Mouse (Mus musculus) forebrain, embryonic 13.5 days (tissue): ENCODE measurements around the gene Trim43b. TPM values are rescaled to one million over a fixed set of nuclear protein-coding genes. Genes with fewer than 3 reads are reported as not detected.
"Not testable (repeated sequence)": the region's sequence is repeated elsewhere in the genome, so short reads cannot be mapped to it uniquely, and the experiment has no call there.

ENCODE experiments used
- ATAC-seq: fragments of 200-750 bp; cut with Nextera tagmentation; 2 replicates; pipeline ENCODE4 v1.8.0; 2017
- H3K27ac ChIP-seq: fragments of 300-500 bp; sonication (generic); 2 replicates; pipeline ENCODE4 v1.5.1; 2015; ENCODE audit warnings: inconsistent platforms, mild to moderate bottlenecking, moderate library complexity
- H3K27me3 ChIP-seq: fragments of 300-500 bp; sonication (generic); 2 replicates; pipeline ENCODE4 v1.6.1; 2015; ENCODE audit warnings: mild to moderate bottlenecking, inconsistent platforms
- H3K36me3 ChIP-seq: fragments of 300-500 bp; sonication (generic); 2 replicates; pipeline ENCODE4 v1.6.1; 2015; ENCODE audit warnings: mild to moderate bottlenecking, inconsistent platforms; ENCODE audit not compliant: poor library complexity, severe bottlenecking
- H3K4me1 ChIP-seq: fragments of 300-500 bp; sonication (generic); 2 replicates; pipeline ENCODE4 v1.6.1; 2015; ENCODE audit warnings: inconsistent platforms
- H3K4me2 ChIP-seq: fragments of 300-500 bp; sonication (generic); 2 replicates; pipeline ENCODE4 v1.6.1; 2015; ENCODE audit warnings: inconsistent platforms, mild to moderate bottlenecking, moderate library complexity
- H3K4me3 ChIP-seq: fragments of 300-500 bp; sonication (generic); 2 replicates; pipeline ENCODE4 v1.5.1; 2015; ENCODE audit warnings: mild to moderate bottlenecking, inconsistent platforms
- H3K9ac ChIP-seq: fragments of 300-500 bp; sonication (generic); 2 replicates; pipeline ENCODE4 v1.6.1; 2015; ENCODE audit warnings: mild to moderate bottlenecking, inconsistent platforms
- H3K9me3 ChIP-seq: fragments of 300-500 bp; sonication (generic); replicated peaks from 2 replicates; pipeline ENCODE4 v1.6.1; 2016; ENCODE audit warnings: inconsistent platforms
- WGBS: fragments of 180-500 bp; shearing (Covaris S2); methylation state at CpG from one replicate; pipeline ENCODE4 v1.1.7; 2015; 5-methylcytosine and 5-hydroxymethylcytosine counted together
- polyA plus RNA-seq: library from polyadenylated mRNA; unstranded; fragments of >200 nt; fragmentation: Nextera tagmentation; extraction: Ambion mirVana; gene quantifications from 2 replicates; pipeline ENCODE4 v1.2.1, GENCODE M21; 2015

Gene Trim43b
- not detected in 2 replicates for polyA plus RNA-seq

DNA sequence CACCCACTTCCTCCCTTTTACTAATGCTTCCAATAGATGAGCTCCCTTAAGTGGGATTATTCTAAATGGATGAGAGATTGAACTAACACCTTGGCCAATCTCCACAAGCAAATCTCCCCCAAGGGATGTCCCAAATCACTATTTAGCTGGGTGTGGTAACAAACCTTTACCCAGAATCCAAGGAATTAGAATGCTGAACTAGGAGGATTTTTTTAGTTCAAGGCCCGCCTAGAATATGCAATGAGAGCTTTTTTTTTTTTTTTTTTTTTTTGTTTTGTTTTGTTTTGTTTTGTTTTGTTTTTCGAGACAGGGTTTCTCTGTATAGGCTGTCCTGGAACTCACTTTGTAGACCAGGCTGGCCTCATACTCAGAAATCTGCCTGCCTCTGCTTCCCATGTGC lies at the start of gene Trim43b:
TSS of gene Trim43b (minus strand) at position 101 of the 400 bp plus-strand sequence.
- not testable (repeated sequence) for H3K4me3 ChIP-seq, H3K4me1 ChIP-seq, H3K27ac ChIP-seq, H3K4me2 ChIP-seq, H3K36me3 ChIP-seq, H3K9me3 ChIP-seq, H3K27me3 ChIP-seq, H3K9ac ChIP-seq, ATAC-seq
- 94% methylated on average over 2 of the region's 2 CpGs for WGBS

DNA sequence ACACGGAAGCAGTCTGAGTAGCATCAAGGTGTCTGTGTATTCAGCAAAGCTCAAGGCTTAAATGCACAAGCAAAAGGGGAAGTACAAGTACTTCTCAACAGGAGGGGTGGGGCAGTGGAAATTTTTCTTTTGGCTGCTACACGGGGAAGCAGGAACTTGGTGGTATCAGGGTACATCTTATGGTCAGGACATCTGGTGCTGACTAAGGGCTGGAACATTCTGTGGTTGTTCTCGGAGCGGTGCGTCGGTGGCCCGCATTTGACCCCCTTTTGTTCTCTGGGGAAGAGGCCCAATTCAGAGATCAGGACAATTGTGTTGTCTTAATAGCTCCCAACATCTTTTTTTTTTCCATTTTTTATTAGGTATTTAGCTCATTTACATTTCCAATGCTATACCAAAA lies 11.9 kb upstream of the Trim43b start:
- not testable (repeated sequence) for H3K4me1 ChIP-seq, H3K36me3 ChIP-seq, ATAC-seq, H3K9me3 ChIP-seq, H3K4me2 ChIP-seq, H3K4me3 ChIP-seq, H3K9ac ChIP-seq, H3K27me3 ChIP-seq, H3K27ac ChIP-seq
- 96% methylated on average over 7 of the region's 7 CpGs for WGBS

DNA sequence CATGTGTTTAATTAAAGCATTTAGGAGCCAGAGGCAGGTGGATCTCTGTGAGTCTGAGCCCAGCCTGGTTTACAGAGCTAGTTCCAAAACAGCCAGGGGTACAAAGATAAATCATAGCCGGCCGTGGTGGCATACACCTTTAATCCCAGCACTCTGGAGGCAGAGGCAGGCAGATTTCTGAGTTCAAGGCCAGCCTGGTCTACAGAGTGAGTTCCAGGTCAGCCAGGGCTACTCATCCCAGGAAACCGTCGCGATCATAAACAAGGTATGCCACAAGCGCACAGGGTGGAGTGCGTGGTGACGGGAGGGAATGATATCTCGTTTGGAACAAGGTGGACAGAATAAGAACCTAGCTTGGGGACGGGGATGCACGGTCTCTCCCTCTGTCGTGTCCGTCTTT lies 5.9 kb downstream of the Trim43b start:
- not testable (repeated sequence) for H3K27ac ChIP-seq, H3K9ac ChIP-seq, H3K4me3 ChIP-seq, ATAC-seq, H3K4me1 ChIP-seq, H3K4me2 ChIP-seq, H3K27me3 ChIP-seq, H3K36me3 ChIP-seq, H3K9me3 ChIP-seq
- WGBS, result 96% methylated on average over 13 of the region's 13 CpGs

DNA sequence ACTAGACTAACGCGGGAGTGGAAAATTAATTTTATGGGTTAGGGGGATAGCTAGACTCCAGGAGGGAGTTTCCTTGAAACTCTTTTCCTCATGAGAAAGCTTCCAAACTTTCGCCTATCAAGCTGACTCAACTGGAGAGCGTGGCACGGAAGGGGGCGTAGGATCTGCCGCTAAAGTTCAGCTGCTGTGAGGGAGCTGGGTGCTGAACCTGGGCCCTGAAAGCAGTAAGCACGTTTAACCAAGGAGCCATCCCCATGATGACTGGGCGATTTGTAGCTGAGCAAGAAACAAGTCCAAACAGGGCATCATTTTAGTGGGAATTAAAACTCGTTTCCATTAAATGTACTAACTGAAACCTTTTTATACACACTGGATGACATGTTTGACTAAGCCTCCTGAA lies 13.0 kb downstream of the Trim43b start:
- H3K4me2 ChIP-seq, H3K9ac ChIP-seq, H3K4me3 ChIP-seq, ATAC-seq, H3K36me3 ChIP-seq, H3K9me3 ChIP-seq, H3K27me3 ChIP-seq, H3K27ac ChIP-seq, H3K4me1 ChIP-seq: not testable (repeated sequence)
- 88% methylated on average over 10 of the region's 10 CpGs for WGBS

DNA sequence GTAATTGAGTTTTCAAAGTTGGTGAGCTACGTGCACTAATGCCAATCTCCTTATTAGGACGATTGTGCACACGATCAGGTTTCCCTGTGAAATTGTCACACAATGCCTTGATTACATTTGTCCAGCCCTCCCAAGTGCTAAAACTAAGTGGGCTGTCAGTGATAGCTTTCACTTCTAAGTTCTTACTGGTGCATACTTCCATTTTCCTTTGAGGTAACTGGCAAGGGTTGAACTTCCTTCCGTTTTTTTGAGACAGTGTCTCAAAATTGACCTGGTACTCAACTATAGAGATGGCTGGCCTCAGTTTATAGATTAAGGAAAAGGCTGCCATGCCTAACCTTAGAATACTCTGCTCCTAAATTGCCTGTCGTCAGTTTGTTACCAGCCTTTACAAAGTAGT lies 16.1 kb downstream of the Trim43b start:
- not testable (repeated sequence) for H3K36me3 ChIP-seq, H3K27ac ChIP-seq, H3K4me1 ChIP-seq, H3K4me2 ChIP-seq, H3K9me3 ChIP-seq, ATAC-seq, H3K4me3 ChIP-seq, H3K27me3 ChIP-seq, H3K9ac ChIP-seq
- 97% methylated on average over 2 of the region's 5 CpGs for WGBS

DNA sequence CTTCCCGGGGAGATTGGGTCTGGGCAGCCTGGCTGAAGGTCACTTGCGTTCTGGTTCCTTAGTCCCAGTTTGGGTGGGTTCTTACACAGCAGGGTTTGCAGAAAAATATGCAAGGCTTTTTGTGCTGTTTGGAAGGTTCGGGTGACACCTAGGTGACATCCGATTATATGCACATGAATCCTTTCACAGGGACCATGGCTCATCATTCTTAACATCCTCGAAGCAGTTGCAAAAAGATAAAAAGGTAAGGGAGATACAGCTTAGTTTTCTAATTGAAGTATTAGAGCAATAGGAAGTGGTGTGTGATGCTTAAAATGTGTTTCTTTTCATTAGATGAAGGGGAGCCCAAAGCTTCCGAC lies 25.5 kb downstream of the Trim43b start:
- WGBS, result 95% methylated on average over 4 of the region's 6 CpGs
- not testable (repeated sequence) for H3K36me3 ChIP-seq, ATAC-seq, H3K4me1 ChIP-seq, H3K27me3 ChIP-seq, H3K27ac ChIP-seq, H3K9me3 ChIP-seq, H3K4me3 ChIP-seq, H3K9ac ChIP-seq
- peak overlapping the region; percentile 5; the same call in 1 of the 2 replicates for H3K4me2 ChIP-seq

DNA sequence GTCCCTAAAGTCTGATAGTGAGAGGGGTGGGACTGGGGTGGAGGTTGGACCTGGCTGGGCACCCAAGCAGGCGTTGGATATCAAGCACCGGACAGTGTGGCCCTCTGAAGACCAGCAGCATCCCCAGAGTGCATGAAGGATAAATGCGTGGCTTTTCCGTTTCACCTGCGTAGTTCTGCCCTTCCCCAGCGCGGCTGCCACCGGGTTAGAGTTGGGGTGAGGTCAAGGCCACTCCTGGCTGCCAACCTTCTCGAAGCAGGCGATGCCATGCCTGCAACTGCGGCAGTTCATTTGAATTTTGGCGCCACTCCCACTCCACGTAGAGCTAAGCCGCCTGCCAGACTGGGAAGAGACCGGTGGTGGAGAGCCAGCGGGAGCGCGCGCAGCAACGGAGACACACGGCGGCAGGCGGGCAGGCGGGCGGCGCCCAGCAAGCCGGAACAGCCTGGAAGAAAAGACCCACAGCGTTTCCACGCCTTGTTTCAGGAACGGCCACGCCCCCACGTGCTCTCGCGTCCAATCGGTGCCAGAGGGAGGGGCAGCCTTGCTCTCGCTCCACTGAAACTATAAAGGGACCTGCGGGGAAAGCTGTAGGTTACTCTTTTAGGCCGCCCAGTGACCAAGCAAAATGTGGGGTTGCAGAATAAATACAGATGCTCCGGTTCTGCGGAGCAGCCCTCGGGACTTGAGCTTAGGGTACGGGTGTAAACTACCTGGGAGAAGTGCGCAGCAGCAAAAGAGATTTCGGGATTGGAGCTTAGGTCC lies 26.1 kb downstream of the Trim43b start:
- not testable (repeated sequence) for H3K9ac ChIP-seq, H3K9me3 ChIP-seq, H3K4me3 ChIP-seq, H3K27ac ChIP-seq, H3K4me1 ChIP-seq, H3K27me3 ChIP-seq, H3K36me3 ChIP-seq
- ATAC-seq, result peak; percentile 99
- WGBS, result 71% methylated on average over 41 of the region's 44 CpGs
- H3K4me2 ChIP-seq, result peak overlapping the region; percentile 28

Other genes with a start within 250 kb of the Trim43b start
- gene Bcl2a1a, start 135.9 kb downstream of the Trim43b start, polyA plus RNA-seq, result not detected in 2 replicates
- gene Bcl2a1b, start 106.4 kb upstream of the Trim43b start, polyA plus RNA-seq, result not detected in 2 replicates
- not detected in 2 replicates for gene Gm29094, start 106.5 kb upstream of the Trim43b start, polyA plus RNA-seq
- 14.4 and 17.4 TPM in 2 replicates for gene Mthfs, start 117.8 kb upstream of the Trim43b start, polyA plus RNA-seq